Mouse (Mus musculus) lung, adult 2 months (tissue): ENCODE data around the gene Piwil4.

Source experiments
- CTCF ChIP-seq: fragments of 200-500 bp; IDR thresholded peaks from 2 replicates; pipeline ENCODE4 v1.5.1; 2011; ENCODE audit warnings: mild to moderate bottlenecking, low read length, control low read depth; ENCODE audit not compliant: insufficient read depth
- POLR2A ChIP-seq: fragments of 200-500 bp; IDR thresholded peaks from 2 replicates; pipeline ENCODE4 v1.6.1; 2011; ENCODE audit warnings: low read depth, mild to moderate bottlenecking, control low read depth, low read length, borderline replicate concordance; ENCODE audit errors: extremely low read depth

DNA sequence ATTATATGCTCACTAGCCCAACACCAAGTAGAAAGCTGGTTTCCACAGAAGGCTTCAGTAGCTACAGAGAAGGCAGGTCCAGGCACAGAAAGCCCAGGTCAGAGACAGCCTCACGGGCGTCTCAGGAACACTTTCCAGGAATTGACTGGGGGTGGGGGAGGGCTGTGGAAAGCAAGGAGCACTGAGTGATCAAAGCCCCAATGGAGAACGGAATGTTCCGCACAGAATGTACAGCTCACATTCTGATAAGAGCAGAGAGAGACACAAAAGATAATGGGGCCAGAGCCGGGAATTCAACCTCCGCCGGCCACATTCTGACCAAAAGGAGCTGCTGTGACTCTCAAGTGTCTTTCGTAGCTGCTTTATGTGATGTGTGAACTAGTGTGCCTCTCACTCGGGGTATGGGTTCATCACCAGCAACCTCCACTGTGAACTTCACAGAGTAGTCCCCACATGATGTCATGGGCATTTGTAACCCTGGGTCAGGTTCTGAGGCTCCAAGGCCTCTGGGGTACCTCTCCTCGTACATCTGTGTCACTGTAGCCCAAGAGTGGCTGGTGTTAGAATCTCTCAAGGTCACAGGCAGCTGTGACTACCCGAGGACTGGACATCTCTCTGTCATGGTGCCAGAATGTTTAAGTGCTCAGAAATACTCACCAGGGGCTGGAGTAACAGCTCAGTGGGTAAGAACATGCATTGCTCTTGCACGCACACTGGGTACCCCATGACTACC, 51.0 kb downstream of the Piwil4 start:
- TF ChIP-seq CTCF (no peak), POLR2A (no peak)
